Mouse (Mus musculus) limb, embryonic 13.5 days (tissue): Measurements from ENCODE around the gene Adgra1. TPM values are rescaled to one million over a fixed set of nuclear protein-coding genes. Genes with fewer than 3 reads are reported as not detected.

Experiments
- ATAC-seq: fragments of 200-750 bp; cut with Nextera tagmentation; 2 replicates; pipeline ENCODE4 v1.8.0; 2017; ENCODE audit warnings: low read depth, moderate number of reproducible peaks, moderate TSS enrichment; ENCODE audit not compliant: low FRiP score
- H3K27ac ChIP-seq: fragments of 300-500 bp; sonication (generic); 2 replicates; pipeline ENCODE4 v1.5.1; 2015; ENCODE audit warnings: inconsistent platforms, mild to moderate bottlenecking, moderate library complexity
- H3K27me3 ChIP-seq: fragments of 300-500 bp; sonication (generic); 2 replicates; pipeline ENCODE4 v1.6.1; 2015; ENCODE audit warnings: mild to moderate bottlenecking, inconsistent platforms
- H3K36me3 ChIP-seq: fragments of 300-500 bp; sonication (generic); 2 replicates; pipeline ENCODE4 v1.6.1; 2015; ENCODE audit warnings: inconsistent platforms, mild to moderate bottlenecking, moderate library complexity
- H3K4me1 ChIP-seq: fragments of 300-500 bp; sonication (generic); 2 replicates; pipeline ENCODE4 v1.6.1; 2015; ENCODE audit warnings: inconsistent platforms
- H3K4me2 ChIP-seq: fragments of 300-500 bp; sonication (generic); replicated peaks from 2 replicates; pipeline ENCODE4 v1.6.1; 2015; ENCODE audit warnings: inconsistent platforms, mild to moderate bottlenecking, moderate library complexity
- H3K4me3 ChIP-seq: fragments of 300-500 bp; sonication (generic); 2 replicates; pipeline ENCODE4 v1.5.1; 2015; ENCODE audit warnings: moderate library complexity, mild to moderate bottlenecking, inconsistent platforms
- H3K9ac ChIP-seq: fragments of 300-500 bp; sonication (generic); 2 replicates; pipeline ENCODE4 v1.6.1; 2015; ENCODE audit warnings: mild to moderate bottlenecking, inconsistent platforms
- H3K9me3 ChIP-seq: fragments of 300-500 bp; sonication (generic); 2 replicates; pipeline ENCODE4 v1.6.1; 2016; ENCODE audit warnings: inconsistent platforms
- WGBS: fragments of 180-500 bp; shearing (Covaris S2); methylation state at CpG from one replicate; pipeline ENCODE4 v1.1.7; 2015; 5-methylcytosine and 5-hydroxymethylcytosine counted together
- polyA plus RNA-seq: library from polyadenylated mRNA; unstranded; fragments of >200 nt; fragmentation: Nextera tagmentation; extraction: Ambion mirVana; gene quantifications from 2 replicates; pipeline ENCODE4 v1.2.1, GENCODE M21; 2015

The Adgra1 gene
- polyA plus RNA-seq, 1 experiment from 2014 or later, result 0.13 TPM

DNA sequence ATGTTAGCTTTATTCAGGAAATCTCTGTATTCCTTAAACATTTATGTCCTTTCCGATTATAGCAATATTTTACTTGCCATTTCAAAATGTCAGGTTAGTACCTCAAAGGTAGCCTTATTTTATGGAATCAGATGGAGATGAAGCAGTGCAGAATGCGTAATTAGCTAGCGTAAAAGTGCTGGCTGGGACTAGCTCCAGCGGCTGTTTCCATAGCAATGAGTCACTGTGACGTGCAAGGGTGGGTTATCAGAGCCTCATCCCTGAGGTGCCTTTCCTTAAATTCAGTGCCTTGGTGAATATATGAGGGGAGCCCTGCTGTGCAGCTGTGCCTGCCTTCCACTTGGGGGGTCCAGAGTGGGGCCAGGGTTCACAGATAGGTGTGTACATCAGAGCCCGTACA, 17.1 kb downstream of the Adgra1 start:
- no peak overlapping the region for H3K4me2 ChIP-seq
- ATAC-seq, result no peak
- H3K9ac ChIP-seq, result no peak overlapping the region
- no peaks in the 10 kb centered on the region for H3K27me3 ChIP-seq
- H3K4me3 ChIP-seq, result no peak overlapping the region
- WGBS, result 56% methylated on average over 6 of the region's 6 CpGs
- H3K9me3 ChIP-seq, result no peaks in the 10 kb centered on the region
- 0 out of 2 replicates have a peak, but pooled peaks cover 5% of the 10 kb centered on the region for H3K4me1 ChIP-seq
- H3K36me3 ChIP-seq, result no peaks in the 10 kb centered on the region
- H3K27ac ChIP-seq, result no peak overlapping the region

DNA sequence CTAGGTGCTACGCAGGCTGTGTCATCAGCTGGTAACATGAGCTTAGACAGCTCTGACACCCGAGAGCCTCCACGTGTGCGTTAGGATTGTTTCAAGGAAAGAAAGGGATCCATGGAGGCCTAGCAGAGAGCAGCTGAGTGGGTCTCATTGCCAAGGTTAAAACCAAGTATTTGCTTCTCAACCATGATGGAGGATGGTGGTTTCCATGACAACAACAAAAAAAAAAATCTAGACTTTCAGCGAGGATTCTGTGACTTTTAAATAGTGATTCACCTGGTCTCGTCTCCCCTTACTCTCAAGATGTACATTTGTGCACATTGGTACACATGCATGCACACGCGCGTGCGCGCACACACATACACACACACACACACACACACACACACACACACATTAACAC, 21.3 kb downstream of the Adgra1 start:
- Histone ChIP-seq H3K4me1 (0 out of 2 replicates have a peak, but pooled peaks cover 1% of the 10 kb centered on the region), H3K9ac (no peak overlapping the region), H3K4me3 (no peak overlapping the region), H3K36me3 (no peaks in the 10 kb centered on the region), H3K27me3 (no peaks in the 10 kb centered on the region), H3K4me2 (no peak overlapping the region), H3K27ac (no peak overlapping the region), H3K9me3 (no peaks in the 10 kb centered on the region)
- no peak for ATAC-seq
- 77% methylated on average over 11 of the region's 11 CpGs for WGBS

DNA sequence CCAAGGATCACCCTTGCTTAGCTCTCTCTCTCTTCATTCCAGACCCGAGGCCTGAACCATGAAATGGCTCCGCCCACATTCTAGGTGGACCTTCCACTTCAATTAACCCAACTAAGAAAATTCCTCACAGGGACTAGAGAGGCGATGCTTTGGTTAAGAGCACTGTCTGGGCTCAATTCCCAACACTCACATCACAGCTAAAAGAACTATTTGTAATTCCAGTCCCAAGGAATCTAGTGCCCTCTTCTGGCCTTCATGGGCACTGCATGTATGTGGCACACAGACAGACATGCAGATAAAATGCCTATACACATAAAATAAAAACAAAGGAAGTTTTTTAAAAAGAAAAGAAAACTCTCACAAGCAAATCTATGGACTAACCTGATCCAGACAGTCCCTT, 27.4 kb downstream of the Adgra1 start:
- H3K4me2 ChIP-seq, result no peak overlapping the region
- WGBS, result 20% methylated on average over 3 of the region's 3 CpGs
- ATAC-seq, result no peak
- H3K9me3 ChIP-seq, result no peaks in the 10 kb centered on the region
- H3K4me1 ChIP-seq, result no peaks in the 10 kb centered on the region
- H3K4me3 ChIP-seq, result no peak overlapping the region
- H3K36me3 ChIP-seq, result no peaks in the 10 kb centered on the region
- H3K27me3 ChIP-seq, result 0 out of 2 replicates have a peak, but pooled peaks cover 2% of the 10 kb centered on the region
- no peak overlapping the region for H3K27ac ChIP-seq
- no peak overlapping the region for H3K9ac ChIP-seq

DNA sequence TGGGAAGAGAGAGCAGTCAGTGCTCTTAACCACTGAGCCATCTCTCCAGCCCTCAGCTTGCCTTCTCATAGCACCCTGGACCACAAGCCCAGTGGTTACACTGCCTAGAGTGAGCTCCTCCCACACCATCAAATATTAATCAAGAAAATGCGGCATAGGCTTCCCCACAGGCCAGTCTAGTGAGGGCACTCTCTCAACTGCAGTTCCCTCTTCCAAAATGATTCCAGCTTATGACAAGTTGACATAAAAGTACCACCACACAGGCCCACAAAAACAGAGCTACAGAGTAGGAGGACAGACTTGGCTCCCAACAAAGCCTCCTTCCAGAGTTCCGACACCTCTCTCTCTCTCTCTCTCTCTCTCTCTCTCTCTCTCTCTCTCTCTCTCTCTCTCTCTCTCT, 29.1 kb downstream of the Adgra1 start:
- no peak overlapping the region for H3K9ac ChIP-seq
- no peak overlapping the region for H3K27ac ChIP-seq
- WGBS, result 52% methylated on average over 2 of the region's 2 CpGs
- no peak overlapping the region for H3K4me3 ChIP-seq
- 0 out of 2 replicates have a peak, but pooled peaks cover 2% of the 10 kb centered on the region for H3K27me3 ChIP-seq
- no peak overlapping the region for H3K4me2 ChIP-seq
- no peaks in the 10 kb centered on the region for H3K4me1 ChIP-seq
- no peaks in the 10 kb centered on the region for H3K9me3 ChIP-seq
- no peak for ATAC-seq
- no peaks in the 10 kb centered on the region for H3K36me3 ChIP-seq

DNA sequence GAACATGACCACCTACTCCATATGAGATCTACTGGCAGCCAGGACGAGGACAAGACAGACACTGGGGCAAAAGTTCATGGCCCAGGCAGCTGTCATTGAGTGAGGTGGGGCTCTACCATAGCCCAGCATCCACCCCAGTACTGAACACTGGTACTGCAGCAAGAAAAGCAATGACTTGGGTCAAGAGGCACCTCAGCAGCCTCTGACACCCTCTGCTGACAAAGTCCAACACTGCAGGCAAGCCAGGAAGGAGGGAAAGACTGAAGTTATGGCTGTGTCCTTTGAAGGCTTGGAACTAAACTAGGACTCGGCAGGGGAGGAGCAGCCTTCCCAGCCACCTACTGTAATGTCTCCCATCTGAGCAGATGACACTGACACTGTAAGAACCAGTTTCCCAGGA, 30.3 kb downstream of the Adgra1 start:
- H3K27ac ChIP-seq, result no peak overlapping the region
- H3K27me3 ChIP-seq, result 0 out of 2 replicates have a peak, but pooled peaks cover 2% of the 10 kb centered on the region
- no peak overlapping the region for H3K4me3 ChIP-seq
- no peak for ATAC-seq
- no peak overlapping the region for H3K9ac ChIP-seq
- WGBS, result 36% methylated on average over 2 of the region's 2 CpGs
- no peaks in the 10 kb centered on the region for H3K36me3 ChIP-seq
- no peaks in the 10 kb centered on the region for H3K4me1 ChIP-seq
- no peaks in the 10 kb centered on the region for H3K9me3 ChIP-seq
- no peak overlapping the region for H3K4me2 ChIP-seq

DNA sequence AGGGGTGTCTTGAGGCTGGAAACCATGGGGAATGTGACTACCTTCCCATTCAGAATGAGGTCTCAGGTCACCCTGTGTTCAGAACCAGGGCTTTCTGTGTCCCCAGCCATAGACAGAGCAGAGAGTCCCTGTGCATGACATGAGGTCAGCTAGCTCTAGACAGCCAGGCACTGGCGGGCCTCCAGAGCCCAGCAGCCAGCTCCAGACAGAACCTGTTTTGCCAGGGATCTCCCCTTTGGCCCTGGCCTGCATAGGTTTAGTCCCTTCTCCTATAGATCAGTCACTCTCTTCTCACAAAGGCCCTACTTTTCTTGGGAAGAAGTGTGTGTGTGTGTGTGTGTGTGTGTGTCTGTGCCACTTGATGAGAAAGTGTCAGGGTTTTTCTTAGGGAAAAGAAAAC, 30.9 kb downstream of the Adgra1 start:
- H3K9me3 ChIP-seq, result no peaks in the 10 kb centered on the region
- WGBS, result 74% methylated on average over 1 of the region's 1 CpGs

DNA sequence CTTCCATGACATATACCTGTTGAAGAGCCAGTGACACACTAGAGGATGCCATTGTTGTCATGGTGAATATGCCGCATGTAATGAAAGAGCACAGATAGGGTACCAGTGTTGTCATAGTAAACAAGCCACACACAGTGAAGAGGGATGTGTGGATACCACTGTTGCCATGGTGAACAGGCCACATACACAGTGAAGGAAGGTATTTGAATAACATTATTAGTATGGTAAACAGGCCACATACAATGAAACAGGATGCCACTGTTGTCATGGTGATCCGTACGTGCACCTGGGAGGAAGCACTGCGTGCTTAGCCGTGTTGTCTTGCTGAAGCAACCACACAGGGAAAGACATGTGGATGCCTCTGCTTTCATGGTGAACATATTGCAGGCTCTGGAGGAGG, 37.0 kb downstream of the Adgra1 start:
- H3K4me3 ChIP-seq, result no peak overlapping the region

More for the DNA sequence above, 30.9 kb downstream of the Adgra1 start:
- Histone ChIP-seq H3K36me3 (no peaks in the 10 kb centered on the region), H3K27ac (no peak overlapping the region), H3K4me3 (no peak overlapping the region), H3K27me3 (0 out of 2 replicates have a peak, but pooled peaks cover 2% of the 10 kb centered on the region), H3K4me2 (no peak overlapping the region), H3K9ac (no peak overlapping the region), H3K4me1 (no peaks in the 10 kb centered on the region)
- ATAC-seq, result no peak

DNA sequence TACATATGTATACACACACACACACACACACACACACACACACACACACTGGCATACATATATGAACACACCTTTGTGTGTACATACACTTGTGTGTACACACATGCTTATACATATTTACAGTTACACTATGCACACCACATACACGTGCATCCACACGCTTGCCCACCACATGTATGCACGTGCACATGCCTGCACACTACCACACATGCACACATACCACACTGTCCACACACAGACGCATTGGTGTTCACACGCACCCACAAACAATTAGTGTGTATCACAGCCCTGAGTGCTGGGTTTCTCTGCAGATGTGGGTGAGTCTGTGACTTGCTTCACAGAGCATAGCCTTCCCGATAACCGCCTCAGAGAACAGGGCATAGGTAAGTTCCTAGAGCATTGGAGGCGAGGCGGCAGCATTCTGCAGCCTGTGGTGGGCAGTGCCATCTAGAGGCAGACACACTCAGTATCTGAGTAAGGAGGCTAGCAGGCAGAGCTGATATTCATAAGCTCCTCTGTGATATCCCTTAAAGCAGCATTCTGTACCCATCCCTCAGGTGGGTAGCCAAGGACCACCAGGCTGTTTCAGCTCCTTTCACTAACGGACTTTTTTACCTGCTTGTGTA, 43.3 kb downstream of the Adgra1 start:
- H3K27me3 ChIP-seq, result 0 out of 2 replicates have a peak, but pooled peaks cover 1% of the 10 kb centered on the region
- H3K4me2 ChIP-seq, result no peak overlapping the region
- H3K9ac ChIP-seq, result no peak overlapping the region
- 75% methylated on average over 10 of the region's 10 CpGs for WGBS
- no peaks in the 10 kb centered on the region for H3K9me3 ChIP-seq
- H3K36me3 ChIP-seq, result no peaks in the 10 kb centered on the region
- peak; percentile 19; the same call in 1 of the 2 replicates for ATAC-seq
- no peaks in the 10 kb centered on the region for H3K4me1 ChIP-seq
- no peak overlapping the region for H3K27ac ChIP-seq
- H3K4me3 ChIP-seq, result no peak overlapping the region

More for the DNA sequence above, 37.0 kb downstream of the Adgra1 start:
- Histone ChIP-seq H3K9me3 (no peaks in the 10 kb centered on the region), H3K27me3 (no peaks in the 10 kb centered on the region), H3K27ac (no peak overlapping the region), H3K4me2 (no peak overlapping the region), H3K36me3 (no peaks in the 10 kb centered on the region), H3K9ac (no peak overlapping the region), H3K4me1 (no peaks in the 10 kb centered on the region)
- no peak for ATAC-seq
- WGBS, result 93% methylated on average over 5 of the region's 5 CpGs

DNA sequence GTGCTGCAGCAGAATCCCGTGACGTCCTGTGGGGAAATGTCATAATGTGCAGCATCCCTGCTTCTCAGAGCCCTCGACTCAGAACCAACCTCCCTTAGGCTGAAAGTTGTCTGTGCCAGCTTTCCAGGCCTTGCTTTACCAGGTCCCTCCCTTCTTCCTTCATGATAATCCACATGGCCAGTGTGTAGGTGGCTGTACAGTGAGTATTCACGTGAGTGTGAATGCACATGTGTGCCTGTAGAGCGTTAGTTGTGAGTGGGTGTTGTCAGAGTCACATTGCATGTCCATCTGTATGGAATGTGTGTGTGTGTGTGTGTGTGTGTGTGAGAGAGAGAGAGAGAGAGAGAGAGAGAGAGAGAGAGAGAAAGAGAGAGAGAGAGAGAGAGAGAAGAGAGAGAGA, 44.1 kb downstream of the Adgra1 start:
- ATAC-seq, result no peak
- Histone ChIP-seq H3K4me3 (no peak overlapping the region), H3K36me3 (no peaks in the 10 kb centered on the region), H3K9me3 (no peaks in the 10 kb centered on the region), H3K4me2 (no peak overlapping the region), H3K9ac (no peak overlapping the region), H3K27ac (no peak overlapping the region), H3K27me3 (0 out of 2 replicates have a peak, but pooled peaks cover 3% of the 10 kb centered on the region), H3K4me1 (no peaks in the 10 kb centered on the region)
- 79% methylated on average over 5 of the region's 5 CpGs for WGBS

DNA sequence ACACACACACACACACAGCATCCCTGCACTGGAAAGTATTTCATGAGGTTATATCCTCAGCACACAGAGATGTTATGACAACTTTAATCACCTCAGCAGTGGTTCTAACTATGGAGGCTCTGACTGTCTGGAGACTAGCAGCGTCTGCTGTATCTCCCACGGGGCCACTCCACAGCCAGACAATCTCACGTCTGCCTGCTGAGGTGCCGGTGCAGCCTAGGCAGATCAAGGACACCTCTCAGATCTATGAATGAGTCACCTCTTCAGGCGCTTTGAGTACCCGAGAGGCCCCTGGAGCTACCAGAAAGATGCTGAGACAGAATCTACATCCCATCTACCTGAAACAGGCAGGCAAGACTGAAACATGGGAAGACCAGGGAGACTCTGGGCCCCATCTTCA, 44.6 kb downstream of the Adgra1 start:
- 0 out of 2 replicates have a peak, but pooled peaks cover 3% of the 10 kb centered on the region for H3K27me3 ChIP-seq
- H3K9me3 ChIP-seq, result no peaks in the 10 kb centered on the region
- no peaks in the 10 kb centered on the region for H3K36me3 ChIP-seq
- no peak overlapping the region for H3K4me3 ChIP-seq
- no peak overlapping the region for H3K4me2 ChIP-seq
- 57% methylated on average over 6 of the region's 6 CpGs for WGBS
- no peak overlapping the region for H3K9ac ChIP-seq
- no peak for ATAC-seq
- no peak overlapping the region for H3K27ac ChIP-seq
- no peaks in the 10 kb centered on the region for H3K4me1 ChIP-seq

DNA sequence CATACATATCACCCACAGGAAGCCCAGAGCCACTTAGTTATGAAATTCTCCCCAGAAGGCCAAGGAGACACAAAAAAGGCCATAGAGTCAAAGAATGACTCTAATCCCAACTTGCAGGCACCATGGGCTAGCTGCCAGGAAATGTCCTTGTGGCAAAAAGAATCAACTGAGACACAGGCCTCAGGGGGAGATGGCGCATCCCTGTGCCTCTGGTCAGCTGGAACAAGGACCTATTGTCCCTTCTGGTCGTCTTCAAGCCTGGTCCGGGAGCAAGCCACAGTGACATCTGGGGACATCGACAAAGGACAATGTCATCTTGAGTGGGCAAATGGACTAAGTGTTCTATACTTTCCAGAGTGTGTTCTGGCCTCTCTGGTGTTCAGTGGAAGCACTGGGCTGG, 49.6 kb downstream of the Adgra1 start:
- 84% methylated on average over 4 of the region's 4 CpGs for WGBS
- H3K9ac ChIP-seq, result no peak overlapping the region
- ATAC-seq, result no peak
- H3K9me3 ChIP-seq, result no peaks in the 10 kb centered on the region
- H3K4me3 ChIP-seq, result no peak overlapping the region
- H3K4me1 ChIP-seq, result no peaks in the 10 kb centered on the region
- H3K27me3 ChIP-seq, result 0 out of 2 replicates have a peak, but pooled peaks cover 3% of the 10 kb centered on the region
- no peak overlapping the region for H3K4me2 ChIP-seq
- no peaks in the 10 kb centered on the region for H3K36me3 ChIP-seq
- no peak overlapping the region for H3K27ac ChIP-seq

DNA sequence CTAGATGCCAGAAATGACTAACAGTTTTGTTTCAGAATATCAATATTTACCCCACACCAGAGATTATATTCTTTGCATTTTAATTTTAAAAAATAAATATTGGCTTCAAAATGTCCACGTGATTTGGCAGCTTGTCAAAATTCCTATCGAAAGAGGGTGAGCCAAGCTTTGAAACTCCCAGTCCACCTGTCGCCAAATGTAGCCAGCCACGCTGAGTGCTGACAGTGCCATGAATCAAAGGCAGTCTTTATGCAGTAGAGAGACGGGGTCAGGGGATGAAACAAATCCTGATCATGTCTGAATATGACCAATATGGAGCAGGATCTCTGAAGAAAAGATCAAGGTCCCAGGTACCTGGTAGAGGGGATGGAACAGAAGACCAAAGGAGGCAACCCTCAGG, 57.8 kb downstream of the Adgra1 start:
- Histone ChIP-seq H3K27me3 (peaks cover 50% of the 10 kb centered on the region), H3K9me3 (no peaks in the 10 kb centered on the region), H3K36me3 (no peaks in the 10 kb centered on the region), H3K27ac (no peak overlapping the region), H3K4me3 (no peak overlapping the region), H3K4me2 (no peak overlapping the region), H3K4me1 (peaks cover 10% of the 10 kb centered on the region), H3K9ac (no peak overlapping the region)
- ATAC-seq, result no peak
- WGBS, result 73% methylated on average over 5 of the region's 5 CpGs
